Mouse (Mus musculus) testis, adult 2 months (tissue): Measurements from ENCODE around the gene Mesd. TPM values are rescaled to one million over a fixed set of nuclear protein-coding genes. Genes with fewer than 3 reads are reported as not detected.

ENCODE experiments used
- H3K27ac ChIP-seq: fragments of 200-500 bp; 2 replicates; pipeline ENCODE4 v1.5.1; 2012; ENCODE audit warnings: low read depth, low read length; ENCODE audit not compliant: control insufficient read depth, insufficient read depth
- H3K27me3 ChIP-seq: fragments of 200-500 bp; 2 replicates; pipeline ENCODE4 v1.6.1; 2012; ENCODE audit warnings: mild to moderate bottlenecking, low read length, moderate library complexity; ENCODE audit not compliant: control insufficient read depth, insufficient read depth
- H3K36me3 ChIP-seq: fragments of 200-500 bp; 2 replicates; pipeline ENCODE4 v1.6.1; 2012; ENCODE audit warnings: mild to moderate bottlenecking, low read length; ENCODE audit not compliant: control insufficient read depth, insufficient read depth
- H3K4me1 ChIP-seq: fragments of 200-500 bp; 2 replicates; pipeline ENCODE4 v1.6.1; 2012; ENCODE audit warnings: low read length; ENCODE audit not compliant: control insufficient read depth, insufficient read depth
- H3K4me3 ChIP-seq: fragments of 200-500 bp; 2 replicates; pipeline ENCODE4 v1.5.1; 2012; ENCODE audit warnings: low read depth, mild to moderate bottlenecking, low read length, moderate library complexity, mixed read lengths; ENCODE audit not compliant: control insufficient read depth
- CTCF ChIP-seq: fragments of 200-500 bp; IDR thresholded peaks from 2 replicates; pipeline ENCODE4 v1.5.1; 2012; ENCODE audit warnings: low read depth, mild to moderate bottlenecking, inconsistent platforms, low read length, moderate library complexity; ENCODE audit not compliant: control insufficient read depth, insufficient read depth, insufficient replicate concordance
- POLR2A ChIP-seq: fragments of 200-500 bp; IDR thresholded peaks from 2 replicates; pipeline ENCODE4 v1.6.1; 2012; ENCODE audit warnings: low read depth, mild to moderate bottlenecking, inconsistent platforms, low read length, moderate library complexity; ENCODE audit not compliant: control insufficient read depth
- polyA plus RNA-seq: library from polyadenylated mRNA; depleted of rRNA; stranded (reverse); fragments of >200 nt; gene quantifications from 2 replicates; pipeline ENCODE4 v1.2.3, GENCODE M21; 2012

Gene Mesd
- polyA plus RNA-seq, 1 experiment, result 33.9 TPM

DNA sequence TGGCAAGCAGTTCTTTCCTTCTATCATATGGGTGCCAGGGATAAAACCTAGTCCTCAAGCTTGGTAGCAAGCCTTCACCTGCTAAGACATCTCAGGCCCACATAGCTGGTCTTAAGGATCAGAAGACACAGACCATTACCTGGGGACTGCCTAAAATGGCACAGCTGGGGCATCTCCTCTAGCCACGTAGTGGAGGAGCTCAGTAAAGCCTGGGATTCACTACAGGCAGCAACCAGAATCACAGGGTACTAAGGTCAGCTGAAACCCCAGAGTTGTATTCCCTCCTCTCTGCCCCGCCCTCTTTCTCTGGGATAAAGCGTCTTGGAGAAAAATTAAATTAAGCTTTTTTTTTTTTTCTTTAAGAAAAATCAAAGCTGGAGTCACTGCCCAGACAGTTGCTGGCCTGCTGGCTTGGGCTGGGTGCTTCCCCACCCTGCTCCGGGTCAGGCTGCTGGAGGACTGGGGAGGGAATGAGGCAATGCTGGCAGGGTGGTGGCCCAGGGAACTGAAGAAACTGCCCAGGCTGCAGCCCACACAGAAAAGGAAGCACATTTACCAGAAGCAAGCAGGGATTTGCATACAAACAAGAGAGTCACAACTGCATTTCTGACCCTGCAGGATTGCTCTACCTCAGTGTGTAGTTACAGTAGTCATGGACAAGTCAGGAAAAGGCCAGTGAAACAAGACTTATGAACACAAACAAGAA, 24.7 kb upstream of the Mesd start:
- Histone ChIP-seq H3K4me1 (no peaks in the 10 kb centered on the region), H3K27me3 (no peaks in the 10 kb centered on the region), H3K4me3 (no peak overlapping the region), H3K36me3 (no peaks in the 10 kb centered on the region), H3K27ac (no peak overlapping the region)
- TF ChIP-seq POLR2A, result no peak
- TF ChIP-seq CTCF, result no peak

DNA sequence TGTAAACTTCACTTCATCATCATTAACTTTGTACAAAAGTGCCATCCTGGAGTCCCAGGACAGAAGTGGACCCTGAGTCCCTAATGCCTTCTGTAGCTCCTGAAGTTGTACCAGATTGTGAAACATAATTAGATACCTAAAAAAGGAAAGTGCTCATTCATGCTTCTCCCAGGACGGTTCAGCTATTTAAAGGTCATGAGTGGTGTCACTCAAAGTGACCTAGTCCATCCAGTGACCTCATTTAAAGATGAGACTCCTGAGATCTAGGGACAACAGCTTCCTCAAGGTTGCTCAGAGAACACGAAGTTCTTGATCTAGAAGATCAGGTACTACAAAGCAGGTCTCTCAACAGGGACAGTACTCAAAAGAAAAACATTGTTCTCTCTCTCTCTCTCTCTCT, 20.7 kb upstream of the Mesd start:
- Histone ChIP-seq H3K36me3 (no peaks in the 10 kb centered on the region), H3K27me3 (no peaks in the 10 kb centered on the region), H3K4me1 (no peaks in the 10 kb centered on the region), H3K27ac (no peak overlapping the region), H3K4me3 (no peak overlapping the region)
- no peak for TF ChIP-seq CTCF
- TF ChIP-seq POLR2A, result no peak

DNA sequence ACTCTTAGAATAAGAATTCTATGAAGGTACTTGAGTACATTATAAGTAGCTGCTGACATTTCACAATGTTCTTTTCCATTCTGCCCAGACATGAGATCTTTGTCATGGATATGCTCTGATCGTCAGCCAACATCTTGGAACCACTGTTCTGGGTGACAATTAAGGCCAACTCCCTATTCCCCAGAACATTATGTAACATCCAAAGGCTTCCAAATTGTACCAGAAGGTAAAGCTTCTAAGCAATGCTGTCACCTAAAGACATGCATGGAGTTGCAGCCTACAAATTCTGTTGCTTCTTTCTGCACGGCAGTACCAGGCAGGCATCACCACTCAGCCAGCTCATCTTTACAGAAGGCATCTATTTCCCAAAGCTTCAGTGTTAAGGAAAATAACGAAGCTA, 16.1 kb upstream of the Mesd start:
- Histone ChIP-seq H3K4me3 (peak overlapping the region; percentile 28), H3K27ac (no peak overlapping the region), H3K4me1 (no peaks in the 10 kb centered on the region), H3K36me3 (no peaks in the 10 kb centered on the region), H3K27me3 (no peaks in the 10 kb centered on the region)
- TF ChIP-seq POLR2A, result no peak
- no peak for TF ChIP-seq CTCF

DNA sequence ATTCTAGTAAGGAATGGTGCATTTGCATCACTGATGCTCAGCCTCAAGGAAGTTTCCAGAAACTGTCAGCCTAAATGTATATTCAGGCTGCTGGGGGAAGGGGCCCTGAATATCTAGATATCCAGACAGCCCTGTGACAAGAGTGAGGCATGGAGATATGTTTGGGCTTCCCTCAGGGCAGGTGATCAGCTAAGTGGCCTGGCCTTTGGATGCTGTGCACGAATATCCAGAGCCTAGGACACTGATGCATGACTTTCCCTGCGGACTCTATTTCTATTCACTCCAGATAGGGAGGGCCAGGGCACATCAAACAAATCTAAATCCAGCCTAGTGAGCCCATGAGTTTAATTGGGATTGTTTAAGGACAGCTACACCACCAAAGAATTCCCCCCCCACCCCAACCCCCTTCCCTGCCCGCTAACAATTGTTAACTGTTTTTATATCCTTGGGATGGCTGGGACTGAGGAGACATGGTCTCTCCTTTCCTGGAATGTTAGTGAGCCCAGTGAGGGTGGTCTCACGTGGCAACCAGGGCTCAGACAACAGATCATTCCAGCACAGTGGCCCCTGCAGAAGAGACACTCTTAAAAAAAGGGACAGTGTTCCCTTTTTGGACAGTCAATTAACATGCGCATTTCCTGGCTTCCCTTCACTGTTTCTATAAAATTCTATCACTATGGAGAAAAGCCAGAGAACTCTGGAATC, 14.3 kb upstream of the Mesd start:
- Histone ChIP-seq H3K4me3 (peak overlapping the region; percentile 43), H3K36me3 (no peaks in the 10 kb centered on the region), H3K27me3 (no peaks in the 10 kb centered on the region), H3K27ac (no peak overlapping the region), H3K4me1 (no peaks in the 10 kb centered on the region)
- TF ChIP-seq POLR2A (no peak), CTCF (no peak)

DNA sequence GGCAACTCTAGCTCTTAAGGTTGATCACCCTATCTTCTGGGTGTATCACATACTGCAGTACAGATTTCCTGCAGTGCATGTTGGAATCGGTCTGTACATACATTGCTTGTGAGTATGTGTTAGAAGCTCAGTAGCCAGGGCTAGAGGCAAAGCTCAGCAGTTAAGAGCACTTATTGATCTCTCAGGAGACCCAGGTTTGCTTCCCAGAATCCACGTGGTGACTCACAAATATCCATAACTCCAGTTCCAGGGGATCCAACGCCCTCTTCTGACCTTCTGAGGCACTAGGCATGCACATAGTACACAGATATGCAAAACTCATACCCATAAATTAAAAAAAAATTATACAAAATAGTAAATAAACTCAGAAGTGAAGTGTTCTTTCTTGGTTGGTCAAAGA, 7.2 kb upstream of the Mesd start:
- Histone ChIP-seq H3K27me3 (no peaks in the 10 kb centered on the region), H3K27ac (no peak overlapping the region), H3K36me3 (no peaks in the 10 kb centered on the region), H3K4me3 (peak overlapping the region; percentile 27; the same call in 1 of the 2 replicates), H3K4me1 (no peaks in the 10 kb centered on the region; the same call in 1 of the 2 replicates)
- TF ChIP-seq POLR2A (no peak), CTCF (no peak)

DNA sequence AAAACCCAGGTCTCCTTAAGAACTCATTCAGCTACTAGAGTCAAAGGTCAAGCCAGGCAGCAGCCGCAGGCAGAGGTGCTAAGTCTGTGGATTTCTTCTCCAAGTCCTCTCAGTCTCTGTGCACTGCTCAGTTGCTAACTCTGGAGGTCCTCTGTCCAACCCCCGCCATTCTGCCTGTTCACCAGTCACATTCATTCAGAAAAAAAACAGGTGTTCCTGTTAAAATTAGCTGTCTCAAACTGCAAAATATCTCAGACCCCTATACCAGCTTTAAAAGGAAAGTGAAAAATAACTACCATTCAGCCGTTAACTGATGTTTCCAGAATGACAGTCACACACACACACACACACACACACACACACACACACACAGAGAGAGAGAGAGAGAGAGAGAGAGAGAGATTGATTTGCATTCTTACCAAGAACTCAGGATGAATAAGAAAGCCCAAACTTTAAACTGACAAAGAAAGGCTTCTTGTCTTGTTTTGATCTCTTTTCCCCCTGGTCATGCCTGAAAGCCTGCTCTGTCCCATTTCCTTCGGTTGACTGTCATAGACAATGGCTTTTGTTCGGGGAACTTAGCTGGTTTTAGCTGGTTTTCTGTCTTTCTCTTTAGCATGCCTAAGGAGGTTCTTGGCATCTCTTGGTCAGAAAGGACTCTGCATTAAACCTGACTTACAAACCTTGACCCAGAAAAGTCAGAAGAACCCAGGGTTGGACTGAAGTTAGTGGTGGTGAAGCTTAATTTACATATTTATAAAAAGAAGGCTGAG, 5.4 kb upstream of the Mesd start:
- H3K27ac ChIP-seq, result no peak overlapping the region
- no peak for TF ChIP-seq POLR2A
- TF ChIP-seq CTCF, result no peak
- no peaks in the 10 kb centered on the region for H3K27me3 ChIP-seq
- no peak overlapping the region for H3K4me3 ChIP-seq
- H3K36me3 ChIP-seq, result no peaks in the 10 kb centered on the region
- H3K4me1 ChIP-seq, result peaks cover 6% of the 10 kb centered on the region; the same call in 1 of the 2 replicates

DNA sequence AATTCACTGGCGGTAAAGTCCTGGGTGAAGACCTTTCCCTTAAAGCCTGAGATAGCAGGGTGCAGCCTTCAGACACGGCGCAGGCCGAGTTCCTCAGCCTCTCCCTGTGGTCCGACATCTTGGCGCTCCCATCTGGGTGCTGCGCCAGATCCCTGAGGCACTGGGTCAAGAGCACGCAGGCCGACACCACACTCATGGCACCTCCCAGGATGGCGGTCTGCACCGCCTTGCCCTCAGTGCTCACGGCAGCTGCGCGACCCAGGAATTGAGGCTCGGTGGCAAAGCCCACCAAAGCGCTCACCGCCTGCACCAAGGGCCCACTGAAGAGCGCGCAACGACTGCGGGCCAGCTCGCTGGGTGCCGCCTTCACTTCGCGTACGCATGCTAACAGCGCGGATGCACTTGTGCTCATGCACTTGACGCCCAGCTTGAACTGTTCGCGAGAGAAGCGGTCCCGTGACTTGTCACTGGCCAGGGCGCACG, 2.1 kb upstream of the Mesd start:
- no peaks in the 10 kb centered on the region for H3K36me3 ChIP-seq
- H3K4me3 ChIP-seq, result peak overlapping the region; percentile 85
- no peaks in the 10 kb centered on the region for H3K27me3 ChIP-seq
- no peak overlapping the region for H3K27ac ChIP-seq
- peaks cover 8% of the 10 kb centered on the region; the same call in 1 of the 2 replicates for H3K4me1 ChIP-seq
- TF ChIP-seq CTCF (no peak), POLR2A (no peak)
